Mouse (Mus musculus): Measurements from ENCODE around the gene Gm44511.

Gm44511 gene

GRCm38 (mm10) chr6:128760416-128761143 is 65.5 kb downstream of the Gm44511 start:
- POLR2A ChIA-PET, result interaction anchor here in 3 of 4 experiments (0.6 to 2.1 kb wide), 7 partner anchors 38 to 129 kb away, joined by 4 to 13 read pairs (median 6); no protein-coding TSS in a partner anchor
- CTCF ChIA-PET, result interaction anchor here in 3 of 4 experiments (0.5 to 0.7 kb wide), 5 partner anchors 37 to 1136 kb away, joined by 3 to 13 read pairs (median 8); no protein-coding TSS in a partner anchor

GRCm38 (mm10) chr6:128760016-128760415 is 66.1 kb downstream of the Gm44511 start:
- POLR2A ChIA-PET, result interaction anchor here in 2 of 4 experiments (0.9 to 2.1 kb wide), 6 partner anchors 19 to 129 kb away, joined by 3 to 13 read pairs (median 6); no protein-coding TSS in a partner anchor
- CTCF ChIA-PET, result interaction anchor here in 2 of 4 experiments (0.6 to 0.7 kb wide), 3 partner anchors 38 to 1135 kb away, joined by 3 to 8 read pairs (median 4); no protein-coding TSS in a partner anchor

DNA sequence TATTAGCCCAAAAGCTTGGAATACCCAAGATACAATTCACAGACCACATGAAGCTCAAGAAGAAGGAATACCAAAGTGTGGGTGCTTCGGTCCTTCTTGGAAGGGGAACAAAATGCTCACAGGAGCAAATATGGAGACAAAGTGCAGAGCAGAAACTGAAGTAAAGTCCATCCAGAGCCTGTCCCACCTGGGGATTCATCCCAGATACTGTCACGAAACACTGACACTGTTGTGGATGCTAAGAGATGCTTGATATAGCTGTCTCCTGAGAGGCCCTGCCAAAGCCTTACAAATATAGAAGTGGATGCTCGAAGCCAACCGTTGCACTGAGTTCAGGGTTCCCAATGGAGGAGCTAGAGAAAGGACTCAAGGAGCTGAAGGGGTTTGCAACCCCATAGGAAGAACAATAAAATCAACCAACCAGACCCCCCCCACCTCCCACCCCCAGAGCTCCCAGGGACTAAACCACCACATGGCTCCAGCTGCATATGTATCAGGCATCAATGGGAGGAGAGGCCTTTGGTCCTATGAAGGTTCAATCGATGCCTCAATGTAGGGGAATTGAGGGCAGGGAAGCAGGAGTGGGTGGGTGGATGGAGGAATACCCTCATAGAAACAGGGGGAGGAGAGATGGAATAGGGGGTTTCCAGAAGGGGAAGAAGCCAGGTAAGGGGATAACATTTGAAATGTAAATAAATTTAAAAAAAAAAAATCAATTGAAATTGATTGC is 66.7 kb downstream of the Gm44511 start:
- CTCF ChIA-PET, result interaction anchor here in 2 of 4 experiments (0.6 to 0.7 kb wide), 3 partner anchors 38 to 292 kb away, joined by 3 to 6 read pairs (median 4); no protein-coding TSS in a partner anchor
- POLR2A ChIA-PET, result interaction anchor here in 2 of 4 experiments (0.6 to 2.1 kb wide), 6 partner anchors 20 to 291 kb away, joined by 3 to 13 read pairs (median 4); no protein-coding TSS in a partner anchor

DNA sequence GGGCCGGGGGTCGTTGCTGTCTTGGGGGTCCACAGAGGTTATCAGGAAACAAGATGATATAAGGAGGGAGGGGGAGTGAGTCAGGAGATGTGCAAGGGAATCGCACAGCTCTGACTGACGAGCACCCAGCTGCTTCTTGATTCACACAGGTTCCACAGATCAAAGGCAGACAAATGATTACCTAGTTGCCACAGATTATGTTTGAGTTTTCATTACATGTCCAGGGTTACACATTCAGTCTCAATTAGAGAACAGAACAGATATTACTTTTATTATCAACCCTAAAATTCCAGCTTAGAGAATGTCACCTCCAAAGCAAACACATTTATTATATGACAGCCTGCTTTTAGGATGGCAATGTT is 70.7 kb downstream of the Gm44511 start:
- CTCF ChIA-PET, result interaction anchor here in 1 of 4 experiments (3.0 kb wide), 1 partner anchor 125 kb away, joined by 106 read pairs; no protein-coding TSS in a partner anchor
- POLR2A ChIA-PET, result interaction anchor here in 3 of 4 experiments (1.3 to 3.2 kb wide), 5 partner anchors 9 to 458 kb away, joined by 3 to 81 read pairs (median 17); no protein-coding TSS in a partner anchor

GRCm38 (mm10) chr6:128754748-128755401 is 71.2 kb downstream of the Gm44511 start:
- ChIA-PET POLR2A (interaction anchor here in 3 of 4 experiments (1.3 to 3.2 kb wide), 5 partner anchors 9 to 458 kb away, joined by 3 to 81 read pairs (median 17); no protein-coding TSS in a partner anchor), CTCF (interaction anchor here (1.1 to 3.0 kb wide), 6 partner anchors 11 to 171 kb away, joined by 3 to 106 read pairs (median 7); no protein-coding TSS in a partner anchor)

- ChIA-PET POLR2A (interaction anchor here in 3 of 4 experiments (1.3 to 3.2 kb wide), 5 partner anchors 10 to 457 kb away, joined by 3 to 81 read pairs (median 17); no protein-coding TSS in a partner anchor), CTCF (interaction anchor here (0.9 to 3.0 kb wide), 17 partner anchors 10 to 651 kb away, joined by 3 to 106 read pairs (median 3); no protein-coding TSS in a partner anchor)
Measured at GRCm38 (mm10) chr6:128754265-128754664, 71.8 kb downstream of the Gm44511 start.

DNA sequence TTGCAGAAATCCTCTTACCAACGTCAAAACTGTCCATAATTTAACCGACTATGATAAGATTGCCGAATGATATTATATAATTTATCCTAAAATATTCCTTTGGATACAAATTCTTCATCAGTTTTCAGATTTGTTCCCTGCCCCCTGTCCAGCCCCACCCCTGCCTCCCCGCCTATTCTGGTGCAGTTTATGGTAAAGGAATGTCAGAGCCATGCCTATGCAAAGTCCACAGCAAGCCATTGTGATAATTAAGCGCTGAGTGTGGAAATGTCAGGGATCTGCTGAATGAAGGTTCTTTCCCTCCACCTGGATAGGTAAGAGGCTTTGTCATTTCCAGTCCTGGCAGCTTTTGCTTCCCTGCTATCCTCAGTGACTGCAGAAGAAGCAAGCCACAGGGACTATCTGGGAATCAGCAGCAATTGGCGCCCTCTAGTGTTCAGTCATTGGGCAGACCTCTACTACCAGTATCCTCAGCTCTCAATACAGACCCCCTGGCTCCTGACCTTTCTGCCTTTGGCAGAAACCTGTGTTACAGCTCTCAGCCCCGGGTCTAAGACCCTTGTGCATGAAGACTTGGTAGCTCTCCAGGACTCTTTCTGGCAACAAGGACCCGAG is 72.4 kb downstream of the Gm44511 start:
- POLR2A ChIA-PET, result interaction anchor here in 3 of 4 experiments (0.7 to 3.2 kb wide), 5 partner anchors 10 to 123 kb away, joined by 3 to 81 read pairs (median 17); no protein-coding TSS in a partner anchor
- CTCF ChIA-PET, result interaction anchor here (0.6 to 3.0 kb wide), 27 partner anchors 9 to 1856 kb away, joined by 3 to 106 read pairs (median 3); no protein-coding TSS in a partner anchor

DNA sequence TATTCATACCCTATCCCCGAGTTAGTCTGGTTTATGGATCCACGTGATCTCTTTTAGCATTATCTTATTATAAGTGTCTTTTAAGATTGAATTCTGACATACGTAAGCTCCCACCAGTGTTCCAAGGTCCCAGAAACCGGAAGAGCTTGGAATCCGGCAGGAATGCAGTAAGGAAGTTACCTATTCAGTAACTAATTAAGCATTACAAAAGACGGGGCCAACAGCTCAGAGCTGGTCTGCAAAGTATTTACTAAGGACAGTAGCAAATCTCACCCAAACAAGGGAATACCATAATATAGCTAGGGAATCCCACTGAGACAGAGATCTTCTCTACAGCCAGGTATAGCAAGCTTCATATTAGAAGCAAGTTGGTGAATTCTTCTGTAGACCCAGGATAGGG is 79.1 kb downstream of the Gm44511 start:
- ChIA-PET CTCF (interaction anchor here in 1 of 4 experiments (1.3 kb wide), 1 partner anchor 163 kb away, joined by 3 read pairs; no protein-coding TSS in a partner anchor), POLR2A (interaction anchor here in 1 of 4 experiments (1.3 kb wide), 1 partner anchor 10 kb away, joined by 3 read pairs; no protein-coding TSS in a partner anchor)

- ChIA-PET CTCF (interaction anchor here in 1 of 4 experiments (1.2 kb wide), 1 partner anchor 16 kb away, joined by 3 read pairs; no protein-coding TSS in a partner anchor), POLR2A (interaction anchor here in 1 of 4 experiments (1.5 kb wide), 1 partner anchor 9 kb away, joined by 3 read pairs; no protein-coding TSS in a partner anchor)
Measured at GRCm38 (mm10) chr6:128737445-128737844, 88.7 kb downstream of the Gm44511 start.

DNA sequence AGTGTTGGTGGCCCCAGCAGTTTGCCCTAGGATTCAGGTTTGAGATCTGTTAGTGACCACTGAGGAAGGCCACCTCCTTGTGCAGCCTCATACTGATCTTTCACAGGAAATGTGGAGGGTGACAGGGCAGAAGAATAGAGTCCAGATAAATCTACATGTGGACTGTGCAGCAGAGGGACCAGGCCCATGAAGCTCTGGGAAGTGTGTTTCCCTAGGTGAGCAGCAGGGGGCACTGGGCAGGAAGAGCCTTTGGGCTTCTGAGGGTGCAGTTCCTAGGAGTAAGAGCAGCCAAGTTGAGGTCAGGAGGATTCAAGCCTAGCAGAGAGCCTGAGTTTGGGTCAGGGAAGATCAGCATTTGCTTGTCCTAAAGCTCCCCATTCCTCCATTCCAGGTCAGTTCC is 90.0 kb downstream of the Gm44511 start:
- CTCF ChIA-PET, result interaction anchor here in 1 of 4 experiments (1.2 kb wide), 1 partner anchor 31 kb away, joined by 3 read pairs; no protein-coding TSS in a partner anchor

GRCm38 (mm10) chr6:128734896-128735295 is 91.2 kb downstream of the Gm44511 start:
- ChIA-PET POLR2A (interaction anchor here in 2 of 4 experiments (0.7 to 1.7 kb wide), 3 partner anchors 9 to 108 kb away, joined by 3 to 4 read pairs (median 4); no protein-coding TSS in a partner anchor), CTCF (interaction anchor here in 1 of 4 experiments (1.1 kb wide), 1 partner anchor 19 kb away, joined by 3 read pairs; no protein-coding TSS in a partner anchor)

More for the DNA sequence above, 90.0 kb downstream of the Gm44511 start:
- POLR2A ChIA-PET, result interaction anchor here in 1 of 4 experiments (0.6 kb wide), 1 partner anchor 90 kb away, joined by 3 read pairs; no protein-coding TSS in a partner anchor

DNA sequence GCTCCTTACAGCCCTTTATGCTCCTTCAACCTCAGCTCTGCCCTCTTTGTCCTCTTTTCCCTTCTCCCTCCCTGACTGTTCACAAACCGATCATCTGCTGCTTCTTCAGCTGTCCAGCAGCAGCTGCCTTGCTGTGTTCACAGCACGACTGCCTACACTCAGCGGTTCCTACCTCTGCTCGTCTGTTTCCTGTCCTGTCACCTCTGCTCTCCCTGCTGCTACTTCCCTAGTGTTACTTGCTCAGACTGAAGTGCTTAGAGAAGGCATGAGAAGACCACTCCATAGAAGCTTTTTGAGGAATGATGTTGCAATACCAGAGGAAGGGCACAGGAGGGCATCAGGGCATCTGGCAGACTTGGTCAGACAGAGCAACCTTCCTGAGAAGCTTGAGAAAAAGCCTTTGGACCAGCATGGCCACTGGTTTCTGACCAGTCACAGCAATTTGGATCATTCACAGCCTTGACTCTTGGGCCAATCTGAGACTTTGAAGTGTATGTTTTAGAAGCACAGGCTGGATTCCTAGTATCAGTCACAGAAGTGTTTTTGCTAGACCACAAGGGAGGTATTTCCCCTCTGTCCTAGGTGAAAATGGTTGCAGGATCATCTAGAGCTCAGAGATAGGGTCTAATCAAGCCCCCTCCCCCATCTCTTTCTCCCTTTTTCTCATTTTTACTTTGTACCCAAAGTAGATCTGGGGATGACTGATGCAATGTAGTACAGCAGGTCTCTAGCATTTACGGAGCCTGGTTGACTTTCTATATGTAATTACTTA is 92.0 kb downstream of the Gm44511 start:
- POLR2A ChIA-PET, result interaction anchor here in 1 of 4 experiments (1.0 to 1.7 kb wide), 2 partner anchors 19 to 109 kb away, joined by 4 read pairs; no protein-coding TSS in a partner anchor
- CTCF ChIA-PET, result interaction anchor here in 1 of 4 experiments (1.2 kb wide), 1 partner anchor 20 kb away, joined by 3 read pairs; no protein-coding TSS in a partner anchor

DNA sequence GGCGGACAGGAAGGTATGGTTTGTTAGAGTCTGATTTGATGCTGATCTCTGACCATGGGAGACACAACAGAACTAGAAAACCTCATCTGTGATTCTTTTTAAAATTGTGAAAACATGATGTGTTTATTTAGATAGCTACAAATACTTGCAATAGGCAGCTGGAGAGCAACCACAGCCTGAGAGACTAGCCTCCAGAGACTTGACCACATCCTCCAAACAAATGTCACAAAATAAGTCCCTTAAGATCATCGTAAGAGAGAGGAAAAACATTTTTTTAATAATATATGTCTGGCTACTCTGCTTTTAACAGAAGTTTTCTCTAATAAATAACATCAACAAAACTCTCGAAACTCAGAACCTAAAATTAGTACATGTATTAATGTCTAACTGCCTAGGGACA is 94.1 kb downstream of the Gm44511 start:
- ChIA-PET POLR2A (interaction anchor here in 1 of 4 experiments (0.6 kb wide), 1 partner anchor 253 kb away, joined by 3 read pairs; no protein-coding TSS in a partner anchor), CTCF (no interaction called here)
